Mouse (Mus musculus) neutrophil, adult 5-6 weeks (primary cell): Measurements from ENCODE around the gene Slc35e2. TPM values are rescaled to one million over a fixed set of nuclear protein-coding genes. Genes with fewer than 3 reads are reported as not detected.

Experiments used
- ATAC-seq: fragments of 151-379, 151-347 bp; 2 replicates; pipeline ENCODE4 v1.8.0; 2017; ENCODE audit warnings: mild to moderate bottlenecking, moderate TSS enrichment; ENCODE audit not compliant: insufficient number of reproducible peaks, poor library complexity, low FRiP score, severe bottlenecking; ENCODE audit errors: extremely low read depth
- total RNA-seq: library from RNA; stranded (forward); fragments of 200-1000 nt; gene quantifications from 2 replicates; pipeline ENCODE4 v1.2.3, GENCODE M21; 2017

Gene Slc35e2
- total RNA-seq, 1 experiment from 2014 or later: 10.0 TPM

GRCm38 (mm10) chr4:155573876-155574275, 27.3 kb upstream of the Slc35e2 start:
- ATAC-seq: no peak

- no peak for ATAC-seq
Measured at GRCm38 (mm10) chr4:155574931-155575330, 26.3 kb upstream of the Slc35e2 start.

- no peak for ATAC-seq
Measured at GRCm38 (mm10) chr4:155575521-155575920, 25.7 kb upstream of the Slc35e2 start.

- no peak for ATAC-seq
Measured at GRCm38 (mm10) chr4:155577132-155577531, 24.1 kb upstream of the Slc35e2 start.

- no peak for ATAC-seq
Measured at GRCm38 (mm10) chr4:155577741-155578140, 23.5 kb upstream of the Slc35e2 start.

- ATAC-seq: no peak
Measured at GRCm38 (mm10) chr4:155578336-155579125, 22.7 kb upstream of the Slc35e2 start.

- no peak for ATAC-seq
Measured at GRCm38 (mm10) chr4:155580420-155580819, 20.8 kb upstream of the Slc35e2 start.

- ATAC-seq: no peak
Measured at GRCm38 (mm10) chr4:155582279-155582905, 18.8 kb upstream of the Slc35e2 start.

GRCm38 (mm10) chr4:155589356-155589755, 11.9 kb upstream of the Slc35e2 start:
- no peak for ATAC-seq

GRCm38 (mm10) chr4:155591012-155591719, 10.1 kb upstream of the Slc35e2 start:
- no peak for ATAC-seq

GRCm38 (mm10) chr4:155593780-155594179, 7.4 kb upstream of the Slc35e2 start:
- ATAC-seq: no peak

- no peak for ATAC-seq
Measured at GRCm38 (mm10) chr4:155595777-155596176, 5.4 kb upstream of the Slc35e2 start.

- no peak for ATAC-seq
Measured at GRCm38 (mm10) chr4:155596606-155597005, 4.6 kb upstream of the Slc35e2 start.

- no peak for ATAC-seq
Measured at GRCm38 (mm10) chr4:155598536-155598935, 2.7 kb upstream of the Slc35e2 start.

GRCm38 (mm10) chr4:155599901-155600825, 1.1 kb upstream of the Slc35e2 start:
- no peak for ATAC-seq

- ATAC-seq: no peak
Measured at GRCm38 (mm10) chr4:155601997-155602456, 811 bp downstream of the Slc35e2 start.

- ATAC-seq: no peak
Measured at GRCm38 (mm10) chr4:155602753-155603152, 1.5 kb downstream of the Slc35e2 start.

GRCm38 (mm10) chr4:155603801-155604200, 2.6 kb downstream of the Slc35e2 start:
- no peak for ATAC-seq

- ATAC-seq: no peak
Measured at GRCm38 (mm10) chr4:155605132-155605531, 3.9 kb downstream of the Slc35e2 start.
